In genomic region chr8:126763600-126763999, GRCm38 (mm10) we compare ENCODE assay signal across 12 mouse cellular contexts.
DNase-seq lines count a peak whose midpoint lies in the region; ATAC-seq and TF ChIP-seq lines count a peak whose summit lies in the region.
"Had no signal": no experiment of that assay in that cellular context is flagged by ENCODE, and none has a peak within 500 bp of the region (broad histone marks: within the 10 kb centered on the region; RNA-seq: fewer than 3 reads in every experiment).

No protein-coding gene starts in this region.

- no peak overlapping the region for H3K4me2 ChIP-seq in heart, embryonic 11.5 days
- H3K4me2 ChIP-seq in lung, postnatal 0 days (replicated peaks; ENCODE audit: low read depth, low read length), result no peak overlapping the region
- H3K4me2 ChIP-seq in midbrain, embryonic 15.5 days, result no peak overlapping the region
- H3K4me2 ChIP-seq in hindbrain, postnatal 0 days (ENCODE audit: low read depth, low read length), result no peak overlapping the region
- H3K4me2 ChIP-seq: embryonic facial prominence, embryonic 12.5 days; hindbrain, embryonic 13.5 days; neural tube, embryonic 13.5 days had no signal

- TF ChIP-seq POLR2A in lung, adult 2 months (IDR thresholded peaks at IDR 0.05; ENCODE audit: borderline replicate concordance, extremely low read depth, low read depth, low read length), result no peak

- 85% methylated on average over 7 of the region's 7 CpGs for WGBS in heart, embryonic 11.5 days (ENCODE audit: insufficient replicate concordance)
- WGBS in lung, postnatal 0 days, result 77% methylated on average over 7 of the region's 7 CpGs
- 61% methylated on average over 7 of the region's 7 CpGs for WGBS in lung, adult 2 months
- WGBS in midbrain, embryonic 15.5 days, result 88% methylated on average over 7 of the region's 7 CpGs
- WGBS in hindbrain, postnatal 0 days, result 74% methylated on average over 7 of the region's 7 CpGs

- H3K4me3 ChIP-seq in heart, embryonic 11.5 days (ENCODE audit: low read depth, low read length), result no peak overlapping the region
- no peak overlapping the region for H3K4me3 ChIP-seq in lung, postnatal 0 days (ENCODE audit: low read depth, low read length)
- no peak overlapping the region for H3K4me3 ChIP-seq in lung, adult 2 months (replicated peaks; ENCODE audit: extremely low read depth, low read depth, low read length)
- H3K4me3 ChIP-seq in midbrain, embryonic 15.5 days, result no peak overlapping the region
- no peak overlapping the region for H3K4me3 ChIP-seq in hindbrain, postnatal 0 days (ENCODE audit: low read length)
- H3K4me3 ChIP-seq: embryonic facial prominence, embryonic 12.5 days; hindbrain, embryonic 13.5 days; midbrain, embryonic 10.5 days; neural tube, embryonic 13.5 days had no signal

- TF ChIP-seq EP300 in lung, postnatal 0 days (IDR thresholded peaks at IDR 0.05), result 0 out of 2 replicates have a peak, but pooled peaks have one; percentile 7

- ATAC-seq in heart, embryonic 11.5 days (replicated peaks; ENCODE audit: insufficient number of reproducible peaks, low FRiP score, low TSS enrichment), result no peak
- no peak for ATAC-seq in lung, postnatal 0 days
- ATAC-seq in midbrain, embryonic 15.5 days (replicated peaks), result no peak
- ATAC-seq in hindbrain, postnatal 0 days, result no peak

- H3K4me1 ChIP-seq in heart, embryonic 11.5 days (ENCODE audit: control insufficient read depth, insufficient read depth, low read length), result 0 out of 2 replicates have a peak, but pooled peaks cover 3% of the 10 kb centered on the region
- no peaks in the 10 kb centered on the region for H3K4me1 ChIP-seq in lung, postnatal 0 days (ENCODE audit: insufficient read depth, low read depth, low read length)
- H3K4me1 ChIP-seq in lung, adult 2 months (ENCODE audit: control insufficient read depth, insufficient read depth, low read length), result peaks cover 15% of the 10 kb centered on the region
- no peaks in the 10 kb centered on the region for H3K4me1 ChIP-seq in midbrain, embryonic 15.5 days
- no peaks in the 10 kb centered on the region for H3K4me1 ChIP-seq in hindbrain, postnatal 0 days (ENCODE audit: insufficient read depth, low read length)
- H3K4me1 ChIP-seq: hindbrain, embryonic 13.5 days; neural tube, embryonic 13.5 days had no signal

- H3K36me3 ChIP-seq in heart, embryonic 11.5 days (ENCODE audit: control insufficient read depth, insufficient read depth, low read length), result no peaks in the 10 kb centered on the region
- no peaks in the 10 kb centered on the region for H3K36me3 ChIP-seq in lung, postnatal 0 days (ENCODE audit: insufficient read depth, low read length)
- no peaks in the 10 kb centered on the region for H3K36me3 ChIP-seq in midbrain, embryonic 15.5 days (replicated peaks)
- no peaks in the 10 kb centered on the region for H3K36me3 ChIP-seq in hindbrain, postnatal 0 days (ENCODE audit: insufficient read depth, low read length)
- H3K36me3 ChIP-seq: embryonic facial prominence, embryonic 12.5 days; hindbrain, embryonic 13.5 days; midbrain, embryonic 10.5 days; neural tube, embryonic 13.5 days had no signal

- TF ChIP-seq CTCF in lung, postnatal 0 days (IDR thresholded peaks at IDR 0.05), result no peak
- no peak for TF ChIP-seq CTCF in lung, adult 2 months (IDR thresholded peaks at IDR 0.05; ENCODE audit: insufficient read depth, low read length)
- no peak for TF ChIP-seq CTCF in hindbrain, postnatal 0 days (IDR thresholded peaks at IDR 0.05; ENCODE audit: low read depth)

- H3K9ac ChIP-seq in heart, embryonic 11.5 days (ENCODE audit: low read depth, low read length), result no peak overlapping the region
- no peak overlapping the region for H3K9ac ChIP-seq in lung, postnatal 0 days (replicated peaks; ENCODE audit: low read depth)
- no peak overlapping the region for H3K9ac ChIP-seq in midbrain, embryonic 15.5 days
- H3K9ac ChIP-seq in hindbrain, postnatal 0 days (replicated peaks; ENCODE audit: low read length), result no peak overlapping the region
- H3K9ac ChIP-seq: embryonic facial prominence, embryonic 12.5 days; hindbrain, embryonic 13.5 days; neural tube, embryonic 13.5 days had no signal

- peak; percentile 98 for DNase-seq in heart, adult 11 months
- DNase-seq in lung, postnatal 0 days (ENCODE audit: low spot score), result no peak
- DNase-seq in lung, adult 2 months, result no peak
- DNase-seq in heart, adult 9 months (ENCODE audit: low spot score in 2 of 2), result peak; percentile 70 to 73
- DNase-seq in skeletal muscle tissue, adult 2 months (ENCODE audit: low read depth, low spot score), result peak; percentile 64
- no peak for DNase-seq in hindbrain, postnatal 0 days (ENCODE audit: low spot score)

- H3K27me3 ChIP-seq in heart, embryonic 11.5 days (ENCODE audit: control insufficient read depth, insufficient read depth, low read length), result no peaks in the 10 kb centered on the region
- H3K27me3 ChIP-seq in lung, postnatal 0 days (replicated peaks; ENCODE audit: insufficient read depth, low read length), result no peaks in the 10 kb centered on the region
- no peaks in the 10 kb centered on the region for H3K27me3 ChIP-seq in midbrain, embryonic 15.5 days (replicated peaks)
- H3K27me3 ChIP-seq in hindbrain, postnatal 0 days (ENCODE audit: insufficient read depth, low read length), result no peaks in the 10 kb centered on the region
- H3K27me3 ChIP-seq: embryonic facial prominence, embryonic 12.5 days; hindbrain, embryonic 13.5 days; neural tube, embryonic 13.5 days had no signal

- no peaks in the 10 kb centered on the region for H3K9me3 ChIP-seq in heart, embryonic 11.5 days (replicated peaks; ENCODE audit: control insufficient read depth, low read length)
- no peaks in the 10 kb centered on the region for H3K9me3 ChIP-seq in lung, postnatal 0 days (ENCODE audit: low read length)
- no peaks in the 10 kb centered on the region for H3K9me3 ChIP-seq in midbrain, embryonic 15.5 days
- no peaks in the 10 kb centered on the region for H3K9me3 ChIP-seq in hindbrain, postnatal 0 days (ENCODE audit: low read length)
- H3K9me3 ChIP-seq: embryonic facial prominence, embryonic 12.5 days; hindbrain, embryonic 13.5 days; midbrain, embryonic 10.5 days; neural tube, embryonic 13.5 days had no signal

- no peak overlapping the region for H3K27ac ChIP-seq in heart, embryonic 11.5 days (ENCODE audit: low read depth, low read length)
- H3K27ac ChIP-seq in lung, postnatal 0 days (ENCODE audit: low read length), result no peak overlapping the region
- no peak overlapping the region for H3K27ac ChIP-seq in midbrain, embryonic 15.5 days
- no peak overlapping the region for H3K27ac ChIP-seq in hindbrain, postnatal 0 days
- H3K27ac ChIP-seq: embryonic facial prominence, embryonic 12.5 days; hindbrain, embryonic 13.5 days; midbrain, embryonic 10.5 days; neural tube, embryonic 13.5 days had no signal

Comparison
In these comparisons a context has a peak if more than half of its experiments do, and no peak if none do; other contexts are left out.
1. DNase-seq: peak in heart, adult 11 months (single experiment), heart, adult 9 months (2 of 2) and skeletal muscle tissue, adult 2 months (single experiment); none in lung, postnatal 0 days (single experiment), lung, adult 2 months (single experiment) and hindbrain, postnatal 0 days (single experiment).